Mouse (Mus musculus) myocyte (in vitro differentiated cells): Measurements from ENCODE around the gene Mfn2.
A peak's percentile ranks its signal among the peaks of the same experiment; 100 is the strongest.

Source experiments
- CEBPB ChIP-seq: IDR thresholded peaks from 2 replicates; pipeline ENCODE4 v1.6.1; 2011; ENCODE audit warnings: mild to moderate bottlenecking, moderate library complexity; ENCODE audit not compliant: poor library complexity, insufficient read depth, severe bottlenecking
- MAX ChIP-seq: IDR thresholded peaks from one replicate; pipeline ENCODE4 v1.6.1; 2011; ENCODE audit warnings: low read depth, mild to moderate bottlenecking, control low read depth
- MYOD1 ChIP-seq, 3 experiments: IDR thresholded peaks; one replicate each; pipeline ENCODE4 v1.6.1; 2011; ENCODE audit warnings: control low read depth in 2 of 3, low read depth in 2 of 3, mild to moderate bottlenecking in 2 of 3, moderate library complexity in 1 of 3; ENCODE audit not compliant: insufficient read length in 2 of 3, control insufficient read depth in 1 of 3
- MYOG ChIP-seq, 3 experiments: IDR thresholded peaks; one replicate each; pipeline ENCODE4 v1.6.1; 2011; ENCODE audit warnings: control low read depth in 2 of 3, low read depth in 2 of 3, mild to moderate bottlenecking in 2 of 3; ENCODE audit not compliant: insufficient read length in 2 of 3, control insufficient read depth in 1 of 3, insufficient read depth in 1 of 3
- POLR2A ChIP-seq: IDR thresholded peaks from one replicate; pipeline ENCODE4 v1.6.1; 2011; ENCODE audit warnings: low read depth, mild to moderate bottlenecking, control low read depth, moderate library complexity; ENCODE audit not compliant: insufficient read length
- POLR2AphosphoS2 ChIP-seq: IDR thresholded peaks from one replicate; pipeline ENCODE4 v1.6.1; 2011; ENCODE audit warnings: low read depth, control low read depth; ENCODE audit not compliant: insufficient read length
- TCF12 ChIP-seq: IDR thresholded peaks from one replicate; pipeline ENCODE4 v1.6.1; 2011; ENCODE audit warnings: mild to moderate bottlenecking, control low read depth; ENCODE audit not compliant: poor library complexity, insufficient read depth, severe bottlenecking
- TCF3 ChIP-seq: IDR thresholded peaks from one replicate; pipeline ENCODE4 v1.6.1; 2011; ENCODE audit warnings: low read depth, control low read depth; ENCODE audit not compliant: insufficient read length

GRCm38 (mm10) chr4:147879865-147880264 lies 24.6 kb downstream of the Mfn2 start:
- TF ChIP-seq POLR2AphosphoS2 = no peak
- TF ChIP-seq CEBPB = no peak
- no peak for TF ChIP-seq TCF3
- peak in 2 of 3 experiments; percentile 51 to 65 for TF ChIP-seq MYOG (IDR thresholded peaks at IDR 0.05; ENCODE audit: control insufficient read depth in 1 of 3, insufficient read depth in 1 of 3, insufficient read length in 2 of 3, low read depth in 2 of 3)
- TF ChIP-seq POLR2A = no peak
- TF ChIP-seq TCF12 = no peak
- TF ChIP-seq MAX = no peak
- peak in 2 of 3 experiments; percentile 41 to 51 for TF ChIP-seq MYOD1 (IDR thresholded peaks at IDR 0.05; ENCODE audit: control insufficient read depth in 1 of 3, insufficient read length in 2 of 3, low read depth in 2 of 3)
